Mouse (Mus musculus) T-cell, adult 66 days (primary cell): ENCODE results near the gene Htr2a. TPM values are rescaled to one million over a fixed set of nuclear protein-coding genes. Genes with fewer than 3 reads are reported as not detected.

Experiments used
- total RNA-seq, 2 experiments: library from RNA; stranded (reverse); gene quantifications; 3 replicates in 1 of 2; 4 replicates in 1 of 2; pipeline ENCODE4 v1.2.4; 2023

Gene Htr2a
- under 1 TPM in 1 of 2 experiments, not detected in 1; 0.09 TPM for total RNA-seq

DNA sequence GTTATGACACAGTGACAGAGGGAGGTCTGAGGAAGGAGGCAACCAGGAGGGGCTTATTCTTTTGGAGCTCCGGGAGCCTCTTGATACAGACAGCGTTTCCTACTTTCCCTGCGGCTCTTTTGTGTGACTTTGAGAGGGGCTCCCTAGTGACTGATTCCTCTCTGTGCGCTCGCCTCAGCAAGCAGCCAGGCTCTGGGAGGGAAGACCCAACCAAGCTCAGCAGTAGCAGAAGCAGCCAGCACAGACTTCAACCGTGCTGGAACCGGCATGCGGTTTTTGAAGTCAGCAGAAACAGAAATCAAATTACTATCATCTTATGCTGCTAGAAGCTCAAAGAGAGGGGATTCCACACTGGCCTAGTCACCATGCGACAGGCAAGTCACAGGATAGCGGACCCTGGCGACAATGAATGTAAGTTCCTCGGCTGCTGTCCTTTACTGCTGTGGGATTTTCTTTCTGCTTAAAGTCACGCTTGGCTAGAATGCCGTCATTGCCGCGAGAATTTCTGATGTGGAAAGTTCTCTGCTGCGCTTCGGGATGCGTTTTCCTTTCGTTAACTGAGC, at the start of gene Htr2a:
Htr2a (plus strand) TSS at position 22 of the 563 bp plus-strand sequence.

DNA sequence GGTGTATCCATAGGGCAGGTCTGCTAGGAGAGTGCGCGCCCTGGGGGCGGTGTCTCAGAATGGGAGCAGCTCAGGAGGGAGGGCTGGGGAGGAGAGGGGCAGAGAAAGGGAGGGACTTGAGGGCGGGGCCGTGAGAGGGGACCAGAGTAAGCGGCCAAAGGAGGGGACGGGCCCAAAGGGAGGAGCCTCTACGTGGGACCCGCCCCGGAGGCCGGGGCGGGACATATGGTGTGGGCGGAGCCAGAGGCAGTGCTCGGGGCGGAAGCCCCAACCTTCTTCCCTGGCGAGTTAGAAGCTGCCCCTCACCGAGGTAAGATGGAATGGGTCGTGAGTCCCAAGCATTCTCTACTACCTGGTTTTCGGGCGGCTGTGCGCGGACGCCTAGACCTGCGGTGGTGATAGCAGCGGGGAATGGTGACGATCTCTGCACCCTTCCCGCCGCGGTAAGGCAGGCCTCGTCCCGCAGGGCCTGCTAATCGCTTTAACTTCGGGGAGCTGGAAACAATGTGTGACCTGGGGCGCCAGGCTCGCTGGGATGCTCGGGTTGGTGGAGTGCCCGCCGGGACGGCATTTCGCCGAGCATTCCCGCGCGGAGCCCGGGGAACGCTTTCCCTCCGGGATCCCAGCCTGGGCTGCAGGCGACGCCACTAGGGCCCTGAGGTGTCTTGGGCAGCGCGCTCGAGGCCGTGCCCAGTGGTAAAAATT, 91.6 kb downstream of the Htr2a start, which contains the start of gene Esd:
Esd (plus strand) TSS at position 219 of the 705 bp plus-strand sequence.

Other genes starting within 250 kb of the Htr2a start
- 10 to 100 TPM; 79.2 to 79.4 TPM for gene Esd, start 91.5 kb downstream of the Htr2a start, total RNA-seq